Mouse (Mus musculus): Measurements from ENCODE around the gene Atg9a. TPM values are rescaled to one million over a fixed set of nuclear protein-coding genes. Genes with fewer than 3 reads are reported as not detected.

Atg9a gene
- total and polyA plus RNA-seq, 3 experiments = 7.8 to 26.1 TPM; not detected in 1

DNA sequence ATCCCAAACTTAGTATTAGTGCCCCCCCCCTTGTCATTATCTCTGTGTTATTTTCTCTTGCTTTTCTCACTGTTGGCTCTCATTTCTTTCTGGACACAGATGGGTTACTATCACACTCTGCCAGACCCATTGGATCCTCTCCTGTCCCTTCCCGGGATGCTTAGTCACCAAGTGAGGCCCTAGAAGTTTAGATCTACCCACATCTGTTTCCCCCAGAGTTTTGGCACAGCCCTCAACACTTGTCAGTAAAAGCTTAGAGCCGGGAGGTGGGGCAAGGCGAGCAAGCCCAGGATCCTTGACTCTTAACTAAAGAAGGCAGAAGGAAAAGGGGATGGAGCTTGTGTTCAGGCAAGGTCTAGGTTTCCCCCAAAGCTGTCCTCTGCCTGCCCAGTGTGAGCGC lies 37.2 kb upstream of the Atg9a start:
- no peak overlapping the region for H3K9ac ChIP-seq (ENCODE audit: control insufficient read depth, low read depth, low read length, poor library complexity, severe bottlenecking)
- no peak overlapping the region for H3K4me3 ChIP-seq (ENCODE audit: control insufficient read depth in 1 of 2, insufficient read depth in 1 of 2, low read depth in 2 of 2, low read length in 2 of 2)
- peak; percentile 92 for DNase-seq (ENCODE audit: low read depth, low spot score)
- H3K27me3 ChIP-seq (ENCODE audit: control insufficient read depth in 1 of 2, insufficient read depth in 2 of 2, low read length in 2 of 2) = no peaks in the 10 kb centered on the region
- peak; percentile 90 for TF ChIP-seq TCF12 (IDR thresholded peaks at IDR 0.05; ENCODE audit: low read depth, low read length)
- no peak for TF ChIP-seq ZC3H11A (IDR thresholded peaks at IDR 0.05; ENCODE audit: low read depth, low read length)
- no peak for TF ChIP-seq MAX (IDR thresholded peaks at IDR 0.05; ENCODE audit: low read length)
- TF ChIP-seq JUND (IDR thresholded peaks at IDR 0.05; ENCODE audit: low read depth, low read length) = no peak
- TF ChIP-seq RCOR1 (IDR thresholded peaks at IDR 0.05; ENCODE audit: low read depth, low read length) = peak; percentile 75
- no peak for TF ChIP-seq MAZ (IDR thresholded peaks at IDR 0.05; ENCODE audit: low read depth, low read length)
- no peak for TF ChIP-seq RAD21 (IDR thresholded peaks at IDR 0.05; ENCODE audit: low read depth, low read length)
- no peak for TF ChIP-seq CTCF (IDR thresholded peaks at IDR 0.05 in 2 of 3, conservative IDR thresholded peaks at IDR 0.05 in 1 of 3; ENCODE audit: control insufficient read depth in 1 of 3, insufficient read depth in 1 of 3, low read depth in 2 of 3, low read length in 3 of 3, poor library complexity in 1 of 3, severe bottlenecking in 1 of 3)
- TF ChIP-seq UBTF (IDR thresholded peaks at IDR 0.05; ENCODE audit: borderline replicate concordance, insufficient read depth, low read depth, low read length) = no peak
- no peak for TF ChIP-seq POLR2AphosphoS2 (IDR thresholded peaks at IDR 0.05; ENCODE audit: low read length)
- no peak for TF ChIP-seq NELFE (IDR thresholded peaks at IDR 0.05; ENCODE audit: low read depth, low read length)
- 0 out of 2 replicates have a peak, but pooled peaks have one; percentile 15 for TF ChIP-seq NRF1 (IDR thresholded peaks at IDR 0.05; ENCODE audit: insufficient read depth, low read depth, low read length, poor library complexity, severe bottlenecking)
- peak; percentile 93 for TF ChIP-seq TAL1 (IDR thresholded peaks at IDR 0.05; ENCODE audit: low read length)
- TF ChIP-seq BHLHE40 (IDR thresholded peaks at IDR 0.05; ENCODE audit: borderline replicate concordance, low read depth, low read length) = no peak
- peak; percentile 77 for TF ChIP-seq GATA1 (IDR thresholded peaks at IDR 0.05; ENCODE audit: low read depth, low read length)
- peak; percentile 90 for TF ChIP-seq ETS1 (IDR thresholded peaks at IDR 0.05; ENCODE audit: low read depth, low read length)
- TF ChIP-seq MEF2A (IDR thresholded peaks at IDR 0.05; ENCODE audit: extremely low read depth, insufficient replicate concordance, low read depth, low read length, poor library complexity, severe bottlenecking) = no peak
- peak; percentile 40; the same call in 1 of the 2 replicates for TF ChIP-seq MXI1 (IDR thresholded peaks at IDR 0.05; ENCODE audit: low read depth, low read length)
- TF ChIP-seq EP300 (IDR thresholded peaks at IDR 0.05; ENCODE audit: low read depth in 1 of 2, low read length in 2 of 2) = peak; percentile 88 to 91
- no peak for TF ChIP-seq ELF1 (IDR thresholded peaks at IDR 0.05; ENCODE audit: low read depth, low read length)
- TF ChIP-seq CHD1 (IDR thresholded peaks at IDR 0.05; ENCODE audit: low read depth, low read length) = no peak
- TF ChIP-seq GABPA (IDR thresholded peaks at IDR 0.05; ENCODE audit: low read depth, low read length) = no peak
- TF ChIP-seq CHD2 (IDR thresholded peaks at IDR 0.05; ENCODE audit: low read length) = no peak
- TF ChIP-seq SIN3A (IDR thresholded peaks at IDR 0.05; ENCODE audit: low read length) = peak; percentile 71; the same call in 1 of the 2 replicates
- TF ChIP-seq HCFC1 (IDR thresholded peaks at IDR 0.05; ENCODE audit: low read depth, low read length) = 0 out of 2 replicates have a peak, but pooled peaks have one; percentile 45
- no peak for TF ChIP-seq ZKSCAN1 (IDR thresholded peaks at IDR 0.05; ENCODE audit: low read depth, low read length)
- peaks cover 0 to 51% of the 10 kb centered on the region in 2 experiments; a peak in 2 of 4 replicates for H3K36me3 ChIP-seq (ENCODE audit: control insufficient read depth in 1 of 2, insufficient read depth in 2 of 2, low read length in 2 of 2)
- H3K9me3 ChIP-seq (replicated peaks; ENCODE audit: insufficient read depth, low read length) = no peaks in the 10 kb centered on the region
- no peaks in the 10 kb centered on the region for H3K79me2 ChIP-seq (ENCODE audit: control insufficient read depth, insufficient read depth, low read length, poor library complexity)
- peak overlapping the region; percentile 36 for H3K27ac ChIP-seq (ENCODE audit: control insufficient read depth, low read depth, low read length)
- peaks cover 28 to 60% of the 10 kb centered on the region in 2 experiments for H3K4me1 ChIP-seq (ENCODE audit: control insufficient read depth in 1 of 2, insufficient read depth in 2 of 2, low read length in 2 of 2)
